Mouse (Mus musculus) embryo, embryonic 10 days (tissue): ENCODE measurements around the gene Ndufaf3.
A peak's percentile ranks its signal among the peaks of the same experiment; 100 is the strongest.
"Not testable (repeated sequence)": the region's sequence is repeated elsewhere in the genome, so short reads cannot be mapped to it uniquely, and the experiment has no call there.

Experiments
- DNase-seq: peaks from one replicate; pipeline ENCODE4 v3.0.0-alpha.2; 2015; ENCODE audit warnings: low spot score

Ndufaf3 gene

DNA sequence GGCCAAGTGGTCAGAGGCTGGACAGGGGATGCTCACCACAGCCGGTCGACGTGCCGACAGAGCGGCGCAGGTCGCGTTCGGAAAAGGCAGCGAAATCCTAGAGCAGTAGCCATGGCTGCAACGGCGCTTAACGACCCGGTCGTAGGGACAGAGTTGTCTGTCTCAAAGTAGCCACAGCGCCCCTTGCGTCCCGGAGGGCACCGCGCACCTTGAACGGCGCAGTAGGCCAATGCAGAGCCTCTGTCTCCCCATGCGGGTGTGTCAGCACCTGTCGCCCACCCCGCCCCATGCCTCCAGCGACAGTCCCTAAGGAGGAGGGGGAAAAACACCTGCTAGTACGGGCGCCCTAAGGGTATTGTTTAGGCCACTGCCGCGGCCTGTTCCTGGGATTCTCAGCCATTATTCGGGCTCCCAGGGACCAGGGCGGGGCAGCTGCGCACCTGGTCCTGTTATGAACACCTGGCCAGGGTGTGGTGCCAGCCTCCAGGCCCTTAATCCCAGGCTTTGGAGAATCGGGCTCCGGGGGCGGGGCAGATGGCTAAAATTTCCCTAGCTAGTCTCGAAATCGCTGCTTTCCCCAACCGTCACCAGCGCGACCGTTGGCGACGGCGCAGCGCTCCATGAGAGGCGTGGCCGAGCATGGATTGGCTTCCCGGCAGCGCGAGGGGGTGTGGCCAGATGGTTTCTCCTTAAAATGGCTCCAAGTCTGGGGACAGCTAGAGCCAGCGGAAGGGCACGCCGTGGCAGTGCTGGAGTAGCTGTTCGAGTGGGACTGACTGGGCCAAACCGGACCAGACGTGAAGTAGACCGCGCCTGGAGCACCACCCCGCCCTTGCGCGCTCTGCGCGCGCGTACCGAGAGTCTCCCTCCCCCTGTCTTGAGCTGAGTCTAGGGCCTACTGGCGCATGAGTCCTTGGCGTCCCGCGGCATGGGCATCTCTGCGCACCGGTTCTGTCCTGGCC, at the start of gene Ndufaf3:
Ndufaf3 (minus strand) TSS at position 620 of the 962 bp plus-strand sequence.
- peak; percentile 98 for DNase-seq

DNA sequence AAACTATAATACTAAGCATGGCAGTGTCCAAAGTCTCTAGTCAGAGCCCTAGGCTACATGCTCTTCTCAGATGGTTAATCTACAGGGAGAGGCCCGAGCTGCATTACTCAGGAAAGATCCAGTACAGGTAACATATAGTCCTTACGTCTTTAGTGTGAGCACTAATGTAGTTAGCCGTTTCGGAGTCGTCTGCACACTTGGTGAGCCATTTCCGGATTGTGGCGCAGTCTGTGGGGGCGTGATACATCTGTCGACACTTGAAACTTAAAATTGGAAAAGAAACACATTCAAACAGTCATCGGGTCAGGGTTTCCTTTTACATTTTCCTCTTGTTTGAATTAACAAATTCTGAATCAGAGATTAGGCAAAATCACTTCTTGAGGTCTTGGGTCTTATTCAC, 44.3 kb upstream of the Ndufaf3 start:
- no peak for DNase-seq

GRCm38 (mm10) chr9:108608889-108609288, 41.7 kb upstream of the Ndufaf3 start:
- DNase-seq, result no peak

DNA sequence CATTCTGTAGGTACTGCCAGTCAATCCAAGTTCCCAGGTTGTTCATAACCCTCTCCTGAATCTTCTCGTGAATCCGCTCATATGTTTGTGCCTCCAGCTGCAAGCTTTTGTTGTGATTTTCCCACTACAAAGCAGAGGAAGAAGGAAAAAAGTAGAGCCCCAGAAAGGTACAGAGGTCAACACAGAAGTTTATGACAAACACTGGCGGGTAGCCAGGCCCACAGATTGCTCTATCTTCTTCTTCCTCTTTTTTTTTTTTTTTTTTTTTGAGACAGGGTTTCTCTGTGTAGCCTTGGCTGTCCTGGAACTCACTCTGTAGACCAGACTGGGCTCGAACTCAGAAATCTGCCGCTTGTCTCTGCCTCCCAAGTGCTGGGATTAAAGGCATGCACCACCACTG, 40.7 kb upstream of the Ndufaf3 start:
- not testable (repeated sequence) for DNase-seq

GRCm38 (mm10) chr9:108601986-108602385, 34.8 kb upstream of the Ndufaf3 start:
- DNase-seq, result no peak

GRCm38 (mm10) chr9:108600011-108600410, 32.8 kb upstream of the Ndufaf3 start:
- DNase-seq, result no peak

- no peak for DNase-seq
Observed at GRCm38 (mm10) chr9:108599021-108599566, 31.9 kb upstream of the Ndufaf3 start.

GRCm38 (mm10) chr9:108596998-108597764, 29.9 kb upstream of the Ndufaf3 start, which contains the start of gene P4htm:
P4htm (minus strand) TSS chr9:108597667.
- DNase-seq, result peak; percentile 80

DNA sequence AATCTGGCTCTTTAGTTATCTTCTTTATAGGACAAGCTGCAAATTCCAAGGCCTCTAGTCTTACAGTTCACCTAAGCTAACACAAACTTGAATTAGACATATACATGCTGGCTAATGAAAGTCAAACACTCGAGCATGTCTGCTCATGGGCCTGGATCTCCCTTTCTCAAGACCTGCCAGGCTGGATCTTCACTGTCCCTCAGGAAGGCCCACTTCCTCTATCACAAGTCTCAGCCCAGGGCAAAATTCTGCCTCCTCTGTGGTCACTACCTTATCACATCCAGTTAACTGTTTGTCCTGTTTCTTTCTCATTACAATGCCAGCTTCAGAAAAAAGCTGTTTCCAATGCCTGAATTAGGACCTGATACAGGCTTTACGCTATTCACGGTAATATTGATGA, 27.1 kb upstream of the Ndufaf3 start:
- DNase-seq, result no peak

DNA sequence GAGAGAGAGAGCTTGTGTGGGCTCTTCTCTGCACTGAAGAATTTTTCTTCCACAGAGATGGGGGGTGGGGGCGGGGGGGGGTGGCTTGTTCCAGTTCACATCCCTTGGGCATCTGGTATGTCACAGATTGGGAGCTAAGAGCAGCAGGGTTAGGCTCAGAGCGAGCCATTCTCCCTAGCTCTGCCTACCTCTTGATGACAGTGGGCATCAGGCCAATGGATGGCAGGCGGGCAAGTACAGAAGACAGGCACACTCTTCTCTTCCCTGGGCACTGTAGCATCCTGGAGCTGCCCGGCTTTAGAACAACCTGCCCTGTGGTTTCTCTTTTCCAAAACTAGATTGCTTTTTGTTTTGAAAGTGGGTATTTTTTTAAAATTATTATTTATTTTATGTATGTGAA, 24.2 kb upstream of the Ndufaf3 start:
- DNase-seq, result no peak

- DNase-seq, result no peak
Observed at GRCm38 (mm10) chr9:108589229-108589628, 22.0 kb upstream of the Ndufaf3 start.

DNA sequence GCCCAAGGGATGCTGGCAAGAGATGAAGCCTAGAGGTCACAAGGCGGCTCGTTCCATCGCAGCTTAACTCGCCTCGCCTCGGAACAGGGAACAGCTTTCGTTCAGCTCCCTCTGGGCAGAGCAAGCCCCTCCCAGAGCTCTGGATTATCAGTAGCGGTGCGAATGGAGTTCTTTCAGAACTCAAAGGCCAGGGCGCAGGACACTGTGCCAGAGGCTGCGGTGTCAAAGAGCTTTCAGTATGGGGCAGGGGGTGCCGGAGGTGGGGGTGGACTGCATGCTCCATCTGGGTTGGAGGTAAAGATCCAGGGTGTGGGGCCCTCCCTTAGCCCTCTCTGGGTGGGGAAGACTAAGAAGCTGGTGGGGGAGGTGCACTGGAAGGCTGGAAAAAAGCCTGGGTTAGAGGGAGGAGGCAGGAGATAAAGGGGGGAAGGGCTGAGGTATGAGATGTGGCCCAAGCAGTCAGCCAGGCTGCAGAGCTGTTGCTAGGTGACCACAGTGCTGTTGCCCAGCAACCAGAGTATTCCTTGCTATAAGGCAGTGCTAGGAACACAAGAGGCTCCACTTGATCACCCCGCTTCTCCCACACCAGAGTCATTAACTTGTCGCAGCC, 20.4 kb upstream of the Ndufaf3 start:
- DNase-seq, result peak; percentile 97

DNA sequence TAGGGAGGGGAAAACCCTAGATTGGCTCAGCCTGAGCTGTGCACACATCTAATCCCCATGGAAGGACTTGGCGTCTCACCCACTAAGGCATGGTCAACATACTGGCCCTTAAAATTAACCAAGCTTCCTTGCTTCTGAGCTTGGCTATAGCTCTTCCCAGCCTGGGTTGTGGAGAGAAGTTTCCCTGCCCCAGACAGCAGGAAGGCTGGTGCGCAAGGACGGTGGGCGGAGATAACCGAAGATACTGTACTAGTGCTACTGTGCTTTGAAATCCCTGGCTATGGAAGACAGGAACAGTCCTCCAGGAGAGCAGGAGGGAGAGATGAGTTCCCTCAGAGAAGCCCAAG, 12.1 kb upstream of the Ndufaf3 start:
- DNase-seq, result no peak

GRCm38 (mm10) chr9:108578545-108579343, 11.5 kb upstream of the Ndufaf3 start, which contains the start of gene Wdr6:
Wdr6 (minus strand) TSS chr9:108578739.
- peak; percentile 98 for DNase-seq

DNA sequence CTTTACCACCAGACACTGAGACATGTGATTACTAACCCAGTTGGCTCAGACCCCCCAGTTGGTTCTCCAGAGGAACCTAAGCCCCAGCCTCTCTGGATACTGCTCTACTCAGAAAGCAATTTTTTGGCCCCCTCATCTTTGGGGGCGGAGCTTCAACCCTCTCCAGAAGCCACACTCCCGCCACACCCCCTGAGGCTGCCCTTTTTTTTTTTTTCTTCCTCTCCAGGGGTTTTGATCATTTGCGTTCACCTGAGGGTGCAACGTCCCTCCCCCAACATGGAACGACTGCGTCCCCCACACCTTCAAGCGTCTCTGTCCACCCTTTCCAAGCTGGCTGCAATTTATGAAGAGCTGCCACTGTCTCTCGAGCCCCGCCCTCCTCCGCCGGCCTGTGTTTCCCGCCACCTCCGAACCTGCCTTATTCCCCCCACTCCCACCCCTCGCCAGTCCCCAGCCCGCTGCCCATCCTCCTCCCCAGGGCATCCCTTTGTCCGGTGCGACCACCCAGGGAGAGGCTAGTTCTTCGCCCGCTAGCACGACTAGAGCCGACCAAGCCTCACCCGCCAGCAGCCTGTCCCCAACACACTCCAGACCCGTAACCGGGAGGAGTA, 10.8 kb upstream of the Ndufaf3 start:
- peak; percentile 63 for DNase-seq

- DNase-seq, result no peak
Observed at GRCm38 (mm10) chr9:108577025-108577424, 9.8 kb upstream of the Ndufaf3 start.

GRCm38 (mm10) chr9:108575321-108576297, 8.4 kb upstream of the Ndufaf3 start:
- DNase-seq, result no peak

DNA sequence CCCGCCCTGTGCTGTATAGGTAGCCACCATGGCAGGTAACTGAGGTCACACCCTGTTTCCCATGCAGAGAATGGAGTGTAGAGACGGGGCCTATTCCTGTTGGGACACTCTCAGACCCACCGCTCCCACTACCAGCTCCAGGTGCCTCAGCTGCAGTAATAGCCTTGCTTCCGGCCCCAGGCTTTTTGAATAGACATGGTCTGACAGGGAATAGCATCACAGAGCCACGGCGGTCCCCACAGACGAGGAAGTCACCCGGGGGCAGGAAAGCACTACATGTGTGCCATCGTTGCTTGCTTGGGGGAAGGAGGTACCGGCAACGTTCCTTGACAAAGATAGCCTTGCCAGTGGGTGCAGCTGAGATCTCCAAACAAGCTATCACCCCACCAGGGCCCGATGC, 7.7 kb upstream of the Ndufaf3 start:
- no peak for DNase-seq
